Mouse (Mus musculus): ENCODE data around the gene Fam3a.

The Fam3a gene

GRCm38 (mm10) chrX:74352645-74353466, 40.2 kb downstream of the Fam3a start:
- intact Hi-C loops (cut with DNase I), result no loop called here
